Mouse (Mus musculus): ENCODE data around the gene Ppm1b.
"Not testable (repeated sequence)": the region's sequence is repeated elsewhere in the genome, so short reads cannot be mapped to it uniquely, and the experiment has no call there.

Ppm1b gene

GRCm38 (mm10) chr17:84956441-84956840, at the start of gene Ppm1b:
Gene Ppm1b (plus strand): TSS chr17:84956741.
- DNase-seq (ENCODE audit: low spot score in 2 of 2) = no peak

GRCm38 (mm10) chr17:84921666-84922376, 34.7 kb upstream of the Ppm1b start:
- no peak for DNase-seq (ENCODE audit: low spot score in 2 of 2)

- no peak for DNase-seq (ENCODE audit: low spot score in 2 of 2)
Observed at GRCm38 (mm10) chr17:84924779-84925178, 31.8 kb upstream of the Ppm1b start.

GRCm38 (mm10) chr17:84926233-84926632, 30.3 kb upstream of the Ppm1b start:
- DNase-seq (ENCODE audit: low spot score in 2 of 2) = no peak

GRCm38 (mm10) chr17:84927580-84927979, 29.0 kb upstream of the Ppm1b start:
- DNase-seq (ENCODE audit: low spot score in 2 of 2) = no peak

GRCm38 (mm10) chr17:84932943-84933342, 23.6 kb upstream of the Ppm1b start:
- no peak for DNase-seq (ENCODE audit: low spot score in 2 of 2)

- DNase-seq (ENCODE audit: low spot score in 2 of 2) = no peak
Observed at GRCm38 (mm10) chr17:84933968-84934367, 22.6 kb upstream of the Ppm1b start.

- not testable (repeated sequence) for DNase-seq (ENCODE audit: low spot score in 2 of 2)
Observed at GRCm38 (mm10) chr17:84935620-84936019, 20.9 kb upstream of the Ppm1b start.

- no peak for DNase-seq (ENCODE audit: low spot score in 2 of 2)
Observed at GRCm38 (mm10) chr17:84936301-84936700, 20.2 kb upstream of the Ppm1b start.

- no peak for DNase-seq (ENCODE audit: low spot score in 2 of 2)
Observed at GRCm38 (mm10) chr17:84936809-84937208, 19.7 kb upstream of the Ppm1b start.

- DNase-seq (ENCODE audit: low spot score in 2 of 2) = no peak
Observed at GRCm38 (mm10) chr17:84937220-84937619, 19.3 kb upstream of the Ppm1b start.

- no peak for DNase-seq (ENCODE audit: low spot score in 2 of 2)
Observed at GRCm38 (mm10) chr17:84938215-84938614, 18.3 kb upstream of the Ppm1b start.

GRCm38 (mm10) chr17:84940017-84940731, 16.4 kb upstream of the Ppm1b start:
- no peak for DNase-seq (ENCODE audit: low spot score in 2 of 2)

GRCm38 (mm10) chr17:84941291-84941868, 15.2 kb upstream of the Ppm1b start:
- DNase-seq (ENCODE audit: low spot score in 2 of 2) = no peak

- DNase-seq (ENCODE audit: low spot score in 2 of 2) = no peak
Observed at GRCm38 (mm10) chr17:84942358-84943032, 14.0 kb upstream of the Ppm1b start.

GRCm38 (mm10) chr17:84943033-84943393, 13.5 kb upstream of the Ppm1b start:
- DNase-seq (ENCODE audit: low spot score in 2 of 2) = no peak

- DNase-seq (ENCODE audit: low spot score in 2 of 2) = no peak
Observed at GRCm38 (mm10) chr17:84944348-84944747, 12.2 kb upstream of the Ppm1b start.

GRCm38 (mm10) chr17:84952521-84952920, 4.0 kb upstream of the Ppm1b start:
- no peak for DNase-seq (ENCODE audit: low spot score in 2 of 2)

- no peak for DNase-seq (ENCODE audit: low spot score in 2 of 2)
Observed at GRCm38 (mm10) chr17:84953776-84954175, 2.8 kb upstream of the Ppm1b start.

- no peak for DNase-seq (ENCODE audit: low spot score in 2 of 2)
Observed at GRCm38 (mm10) chr17:84954881-84955280, 1.7 kb upstream of the Ppm1b start.

- peak; percentile 73 to 86 for DNase-seq (ENCODE audit: low spot score in 2 of 2)
Observed at GRCm38 (mm10) chr17:84956931-84957486, 468 bp downstream of the Ppm1b start.

All from urinary bladder, adult 18-20 months (tissue).